In the genomic region with DNA sequence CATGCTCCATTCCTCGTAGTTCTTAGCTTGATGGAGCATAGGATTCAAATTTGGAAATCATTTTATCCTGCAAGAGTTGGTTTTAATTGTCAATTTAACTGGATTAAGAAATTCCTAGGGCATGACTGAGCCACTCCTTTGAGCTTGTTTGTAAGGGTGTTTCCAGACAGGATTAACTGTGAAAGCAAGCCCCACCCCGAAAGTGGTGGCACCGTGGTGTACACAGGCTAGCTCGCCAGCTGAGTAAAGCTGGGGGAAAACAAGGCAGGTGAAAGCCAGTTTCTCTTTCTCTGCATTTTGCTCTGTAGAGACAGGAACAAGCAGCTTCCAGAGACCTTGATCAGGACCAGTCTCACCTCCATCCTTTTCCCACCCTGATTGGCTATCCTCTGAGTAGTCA, we compare ENCODE assay signal across 22 mouse cellular contexts.
A peak's percentile ranks its signal among the peaks of the same experiment; 100 is the strongest.
DNase-seq lines count a peak whose midpoint lies in the region; ATAC-seq lines count a peak whose summit lies in the region.
"Had no signal": no experiment of that assay in that cellular context is flagged by ENCODE, and none has a peak within 500 bp of the region (broad histone marks: within the 10 kb centered on the region; RNA-seq: fewer than 3 reads in every experiment).

No protein-coding gene starts in this region.

- H3K9ac ChIP-seq in embryonic facial prominence, embryonic 13.5 days, result no peak overlapping the region
- H3K9ac ChIP-seq in forebrain, embryonic 14.5 days (ENCODE audit: low read length), result no peak overlapping the region
- H3K9ac ChIP-seq in forebrain, embryonic 15.5 days (replicated peaks), result no peak overlapping the region
- H3K9ac ChIP-seq in midbrain, embryonic 14.5 days (replicated peaks; ENCODE audit: low read length), result no peak overlapping the region
- H3K9ac ChIP-seq in midbrain, embryonic 16.5 days (ENCODE audit: low read depth, low read length), result no peak overlapping the region
- no peak overlapping the region for H3K9ac ChIP-seq in hindbrain, embryonic 12.5 days
- H3K9ac ChIP-seq: heart, embryonic 15.5 days; hindbrain, embryonic 14.5 days had no signal

- no peaks in the 10 kb centered on the region for H3K9me3 ChIP-seq in embryonic facial prominence, embryonic 13.5 days
- H3K9me3 ChIP-seq in embryonic facial prominence, embryonic 10.5 days, result no peaks in the 10 kb centered on the region
- H3K9me3 ChIP-seq in forebrain, embryonic 14.5 days (replicated peaks; ENCODE audit: control insufficient read depth, low read length), result no peaks in the 10 kb centered on the region
- no peaks in the 10 kb centered on the region for H3K9me3 ChIP-seq in forebrain, embryonic 15.5 days
- H3K9me3 ChIP-seq in midbrain, embryonic 14.5 days (ENCODE audit: control insufficient read depth, low read length), result no peaks in the 10 kb centered on the region
- H3K9me3 ChIP-seq in midbrain, embryonic 16.5 days (replicated peaks; ENCODE audit: control insufficient read depth, low read length, poor library complexity, severe bottlenecking), result no peaks in the 10 kb centered on the region
- H3K9me3 ChIP-seq in hindbrain, embryonic 12.5 days (replicated peaks), result no peaks in the 10 kb centered on the region
- H3K9me3 ChIP-seq: G1E; heart, embryonic 15.5 days had no signal

- H3K36me3 ChIP-seq in embryonic facial prominence, embryonic 13.5 days, result no peaks in the 10 kb centered on the region
- no peaks in the 10 kb centered on the region for H3K36me3 ChIP-seq in embryonic facial prominence, embryonic 10.5 days (replicated peaks)
- H3K36me3 ChIP-seq in forebrain, embryonic 14.5 days (ENCODE audit: control insufficient read depth, insufficient read depth, low read length), result no peaks in the 10 kb centered on the region
- no peaks in the 10 kb centered on the region for H3K36me3 ChIP-seq in forebrain, embryonic 15.5 days
- no peaks in the 10 kb centered on the region for H3K36me3 ChIP-seq in midbrain, embryonic 14.5 days (ENCODE audit: control insufficient read depth, insufficient read depth, low read length)
- H3K36me3 ChIP-seq in midbrain, embryonic 16.5 days (ENCODE audit: control insufficient read depth, insufficient read depth, low read length), result no peaks in the 10 kb centered on the region
- H3K36me3 ChIP-seq in hindbrain, embryonic 12.5 days, result no peaks in the 10 kb centered on the region
- H3K36me3 ChIP-seq: G1E; heart, embryonic 15.5 days had no signal

- no peak overlapping the region for H3K27ac ChIP-seq in embryonic facial prominence, embryonic 13.5 days
- H3K27ac ChIP-seq in embryonic facial prominence, embryonic 10.5 days (replicated peaks), result no peak overlapping the region
- no peak overlapping the region for H3K27ac ChIP-seq in forebrain, embryonic 14.5 days (ENCODE audit: low read depth, low read length)
- H3K27ac ChIP-seq in forebrain, embryonic 15.5 days (replicated peaks), result no peak overlapping the region
- no peak overlapping the region for H3K27ac ChIP-seq in midbrain, embryonic 14.5 days (replicated peaks; ENCODE audit: low read depth, low read length)
- H3K27ac ChIP-seq in midbrain, embryonic 16.5 days (ENCODE audit: low read length), result no peak overlapping the region
- H3K27ac ChIP-seq in hindbrain, embryonic 12.5 days, result no peak overlapping the region
- H3K27ac ChIP-seq: heart, adult 2 months; heart, embryonic 15.5 days; hindbrain, embryonic 14.5 days had no signal

- no peaks in the 10 kb centered on the region for H3K27me3 ChIP-seq in embryonic facial prominence, embryonic 13.5 days
- no peaks in the 10 kb centered on the region for H3K27me3 ChIP-seq in embryonic facial prominence, embryonic 10.5 days (replicated peaks; ENCODE audit: low read depth, poor library complexity, severe bottlenecking)
- no peaks in the 10 kb centered on the region for H3K27me3 ChIP-seq in forebrain, embryonic 14.5 days (replicated peaks; ENCODE audit: control insufficient read depth, insufficient read depth, low read length)
- H3K27me3 ChIP-seq in forebrain, embryonic 15.5 days, result no peaks in the 10 kb centered on the region
- H3K27me3 ChIP-seq in midbrain, embryonic 14.5 days (ENCODE audit: control insufficient read depth, insufficient read depth, low read length), result no peaks in the 10 kb centered on the region
- no peaks in the 10 kb centered on the region for H3K27me3 ChIP-seq in midbrain, embryonic 16.5 days (ENCODE audit: control insufficient read depth, insufficient read depth, low read depth, low read length)
- no peaks in the 10 kb centered on the region for H3K27me3 ChIP-seq in hindbrain, embryonic 12.5 days
- H3K27me3 ChIP-seq: heart, embryonic 15.5 days had no signal

- 44% methylated on average over 4 of the region's 4 CpGs for WGBS in embryonic facial prominence, embryonic 13.5 days
- 43% methylated on average over 4 of the region's 4 CpGs for WGBS in embryonic facial prominence, embryonic 10.5 days
- WGBS in forebrain, embryonic 14.5 days, result 2% methylated on average over 4 of the region's 4 CpGs
- WGBS in forebrain, embryonic 15.5 days, result 6% methylated on average over 4 of the region's 4 CpGs
- 10% methylated on average over 4 of the region's 4 CpGs for WGBS in midbrain, embryonic 14.5 days
- WGBS in midbrain, embryonic 16.5 days, result 11% methylated on average over 4 of the region's 4 CpGs
- 59% methylated on average over 4 of the region's 4 CpGs for WGBS in hindbrain, embryonic 12.5 days

- intact Hi-C loops in gastrocnemius, postnatal 14 days (cut with DNase I; ENCODE audit: low total_unique reads), result no loop called here

- 0 out of 2 replicates have a peak, but pooled peaks have one; percentile 71 for ATAC-seq in embryonic facial prominence, embryonic 13.5 days (ENCODE audit: insufficient number of reproducible peaks, insufficient read depth, low FRiP score, low TSS enrichment, low read depth)
- ATAC-seq in forebrain, embryonic 14.5 days, result no peak
- ATAC-seq in forebrain, embryonic 15.5 days (replicated peaks), result no peak
- ATAC-seq in midbrain, embryonic 14.5 days (ENCODE audit: low FRiP score, low TSS enrichment), result no peak
- no peak for ATAC-seq in midbrain, embryonic 16.5 days
- no peak for ATAC-seq in hindbrain, embryonic 12.5 days (ENCODE audit: low FRiP score)
- ATAC-seq: CD4-positive, CD25-positive, alpha-beta regulatory T cell, adult 4 months; intestine, embryonic 16.5 days had no signal

- H3K4me3 ChIP-seq in embryonic facial prominence, embryonic 13.5 days, result no peak overlapping the region
- H3K4me3 ChIP-seq in embryonic facial prominence, embryonic 10.5 days, result no peak overlapping the region
- no peak overlapping the region for H3K4me3 ChIP-seq in forebrain, embryonic 14.5 days (ENCODE audit: low read depth, low read length)
- H3K4me3 ChIP-seq in forebrain, embryonic 15.5 days, result no peak overlapping the region
- H3K4me3 ChIP-seq in midbrain, embryonic 14.5 days (replicated peaks; ENCODE audit: low read depth, low read length), result no peak overlapping the region
- H3K4me3 ChIP-seq in midbrain, embryonic 16.5 days (ENCODE audit: low read depth, low read length), result no peak overlapping the region
- no peak overlapping the region for H3K4me3 ChIP-seq in hindbrain, embryonic 12.5 days
- H3K4me3 ChIP-seq: heart, adult 2 months; heart, embryonic 15.5 days had no signal

- no peaks in the 10 kb centered on the region for H3K4me1 ChIP-seq in embryonic facial prominence, embryonic 13.5 days
- no peaks in the 10 kb centered on the region; the same call in 1 of the 2 replicates for H3K4me1 ChIP-seq in embryonic facial prominence, embryonic 10.5 days
- no peaks in the 10 kb centered on the region for H3K4me1 ChIP-seq in forebrain, embryonic 14.5 days (ENCODE audit: control insufficient read depth, insufficient read depth, low read length)
- H3K4me1 ChIP-seq in forebrain, embryonic 15.5 days, result no peaks in the 10 kb centered on the region
- no peaks in the 10 kb centered on the region; the same call in 1 of the 2 replicates for H3K4me1 ChIP-seq in midbrain, embryonic 14.5 days (ENCODE audit: control insufficient read depth, insufficient read depth, low read length)
- no peaks in the 10 kb centered on the region for H3K4me1 ChIP-seq in midbrain, embryonic 16.5 days (ENCODE audit: control insufficient read depth, insufficient read depth, low read length)
- H3K4me1 ChIP-seq in hindbrain, embryonic 12.5 days, result no peaks in the 10 kb centered on the region

- no peak overlapping the region for H3K4me2 ChIP-seq in embryonic facial prominence, embryonic 13.5 days
- no peak overlapping the region for H3K4me2 ChIP-seq in forebrain, embryonic 14.5 days (ENCODE audit: low read length)
- no peak overlapping the region for H3K4me2 ChIP-seq in forebrain, embryonic 15.5 days (replicated peaks)
- no peak overlapping the region for H3K4me2 ChIP-seq in midbrain, embryonic 14.5 days (ENCODE audit: low read length)
- no peak overlapping the region for H3K4me2 ChIP-seq in midbrain, embryonic 16.5 days (ENCODE audit: low read length)
- H3K4me2 ChIP-seq in hindbrain, embryonic 12.5 days (replicated peaks), result no peak overlapping the region
- H3K4me2 ChIP-seq: heart, embryonic 11.5 days; heart, embryonic 15.5 days; hindbrain, embryonic 14.5 days had no signal

- DNase-seq in embryonic facial prominence, embryonic 10.5 days (ENCODE audit: low spot score), result no peak
- peak; percentile 10 for DNase-seq in forebrain, embryonic 14.5 days (ENCODE audit: low spot score)
- DNase-seq in midbrain, embryonic 14.5 days, result peak; percentile 8
- DNase-seq in gastrocnemius, postnatal 14 days, result no peak
- DNase-seq: adrenal gland, postnatal 14 days; B cell, adult 2 months; cerebellum, adult 18-20 months; cerebellum, adult 9-11 months; cerebellum, postnatal 36 days; gastrocnemius, postnatal 10 days; heart, adult 2 months; heart, postnatal 14 days had no signal

Comparison
In these comparisons a context has a peak if more than half of its experiments do, and no peak if none do; other contexts are left out.
1. DNase-seq: peak in forebrain, embryonic 14.5 days (single experiment) and midbrain, embryonic 14.5 days (single experiment); none in embryonic facial prominence, embryonic 10.5 days (single experiment) and gastrocnemius, postnatal 14 days (single experiment).